Mouse (Mus musculus): Measurements from ENCODE around the gene P4ha2. TPM values are rescaled to one million over a fixed set of nuclear protein-coding genes. Genes with fewer than 3 reads are reported as not detected.

P4ha2 gene
- polyA plus RNA-seq, 1 experiment from 2014 or later: 17.3 TPM

DNA sequence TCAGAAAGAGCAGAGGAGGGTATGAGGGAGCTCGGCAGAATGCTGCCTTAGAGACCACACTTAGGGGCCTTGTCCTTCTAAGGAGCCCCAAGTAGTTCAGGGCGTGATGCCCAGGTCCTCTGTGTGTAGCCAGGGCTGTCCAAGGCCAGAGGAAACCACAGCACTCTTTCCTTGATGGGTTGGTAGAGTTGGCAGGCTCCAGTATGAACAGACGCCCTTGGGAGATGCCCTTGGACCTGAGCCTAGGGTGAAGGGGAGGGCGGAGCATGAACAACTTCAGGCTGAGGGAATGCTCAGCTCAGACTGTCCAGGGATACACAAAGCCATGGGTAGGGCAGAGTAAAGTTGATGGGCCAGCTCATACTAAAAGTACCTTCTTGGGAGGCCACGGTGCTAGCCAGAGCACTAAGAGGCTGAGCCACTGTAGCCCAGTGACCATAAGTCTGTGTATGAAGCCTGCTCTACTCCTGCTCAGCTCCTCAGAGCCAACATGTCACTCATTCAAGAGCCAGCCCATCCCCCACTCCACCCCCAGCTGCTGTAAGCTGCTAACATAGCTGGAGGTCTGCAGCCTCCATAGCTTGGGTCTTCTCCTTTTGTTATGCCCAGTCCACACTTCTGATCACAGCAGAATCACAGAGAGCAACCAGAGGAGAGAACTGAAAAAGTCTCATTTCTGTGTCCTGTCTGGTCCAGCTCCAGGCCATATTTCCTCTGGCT lies 28.0 kb upstream of the P4ha2 start:
- Histone ChIP-seq H3K4me2 (replicated peaks) (no peak overlapping the region), H3K27ac (no peak overlapping the region), H3K27me3 (replicated peaks) (no peaks in the 10 kb centered on the region; the same call in 1 of the 2 replicates), H3K4me3 (no peak overlapping the region), H3K9ac (no peak overlapping the region), H3K9me3 (no peaks in the 10 kb centered on the region), H3K36me3 (no peaks in the 10 kb centered on the region), H3K4me1 (peaks cover 13% of the 10 kb centered on the region)
- 88% methylated on average over 5 of the region's 5 CpGs for WGBS
- no peak for ATAC-seq (ENCODE audit: low FRiP score, low read depth)

DNA sequence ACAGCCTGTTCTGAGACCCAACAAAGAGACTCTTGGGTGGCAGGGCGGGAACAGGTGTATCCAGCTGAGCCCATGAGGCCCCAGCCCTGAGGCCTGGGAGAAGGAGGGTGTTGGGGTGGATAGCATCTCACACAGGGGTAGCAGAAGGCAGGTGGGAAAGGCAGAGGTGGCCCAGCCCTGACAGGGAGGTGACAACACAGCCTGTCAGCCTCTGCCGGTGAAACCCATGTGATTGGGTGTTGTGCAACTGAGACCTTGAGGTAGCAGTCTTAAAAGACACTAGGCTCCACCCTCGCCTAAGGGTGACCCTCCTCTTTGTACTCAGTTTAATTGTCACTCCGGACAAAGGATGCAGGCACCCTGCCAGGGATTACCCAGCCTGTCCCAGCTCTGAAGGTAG lies 26.6 kb upstream of the P4ha2 start:
- no peak for ATAC-seq (ENCODE audit: low FRiP score, low read depth)
- H3K9me3 ChIP-seq: no peaks in the 10 kb centered on the region
- H3K27ac ChIP-seq: no peak overlapping the region
- no peaks in the 10 kb centered on the region; the same call in 1 of the 2 replicates for H3K27me3 ChIP-seq (replicated peaks)
- no peak overlapping the region for H3K4me3 ChIP-seq
- H3K4me1 ChIP-seq: 0 out of 2 replicates have a peak, but pooled peaks cover 4% of the 10 kb centered on the region
- no peak overlapping the region for H3K9ac ChIP-seq
- 42% methylated on average over 4 of the region's 4 CpGs for WGBS
- H3K4me2 ChIP-seq (replicated peaks): no peak overlapping the region
- H3K36me3 ChIP-seq: no peaks in the 10 kb centered on the region

DNA sequence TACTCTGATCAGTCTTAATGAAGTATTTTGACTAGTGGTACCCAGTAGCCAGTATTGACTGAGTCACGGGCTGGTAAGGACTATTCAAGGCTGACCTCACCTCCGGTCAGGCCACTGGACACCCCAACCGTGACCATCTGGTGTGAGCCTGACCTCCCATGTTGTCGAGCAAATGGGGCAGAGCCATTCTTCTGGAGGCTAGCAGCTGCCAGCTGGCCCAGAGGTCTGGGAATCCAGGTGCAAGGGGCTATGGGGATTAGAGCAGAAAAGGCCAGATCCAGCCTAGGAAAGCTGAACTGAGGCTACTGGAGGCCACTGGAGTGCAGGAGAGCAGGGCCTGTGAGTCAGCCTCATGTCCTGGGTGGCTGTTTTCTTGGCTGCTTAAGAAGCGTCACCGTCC lies 24.5 kb upstream of the P4ha2 start:
- no peak overlapping the region for H3K4me3 ChIP-seq
- 76% methylated on average over 6 of the region's 6 CpGs for WGBS
- no peak overlapping the region for H3K27ac ChIP-seq
- no peak for ATAC-seq (ENCODE audit: low FRiP score, low read depth)
- no peaks in the 10 kb centered on the region for H3K9me3 ChIP-seq
- no peaks in the 10 kb centered on the region for H3K27me3 ChIP-seq (replicated peaks)
- no peaks in the 10 kb centered on the region for H3K4me1 ChIP-seq
- H3K36me3 ChIP-seq: no peaks in the 10 kb centered on the region
- no peak overlapping the region for H3K4me2 ChIP-seq (replicated peaks)
- no peak overlapping the region for H3K9ac ChIP-seq

DNA sequence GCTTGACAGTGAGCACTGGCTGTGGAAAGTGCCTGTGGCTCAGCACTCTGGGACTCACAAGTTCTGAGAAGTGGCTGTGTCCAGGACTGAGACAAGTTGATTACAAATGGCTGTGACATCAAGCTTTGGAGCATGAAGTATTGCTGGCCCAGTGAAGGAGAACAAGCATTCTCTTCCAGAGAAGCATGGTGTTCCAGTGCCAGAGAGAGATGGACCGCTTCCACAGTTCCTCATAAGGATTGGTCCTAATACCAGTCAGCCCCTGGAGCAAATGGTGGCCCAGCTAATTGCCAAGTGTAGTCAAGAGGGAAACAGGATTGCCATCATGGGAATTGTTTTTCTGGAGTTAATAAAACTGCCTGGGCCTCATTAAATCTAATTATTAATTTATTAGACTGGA lies 23.8 kb upstream of the P4ha2 start:
- WGBS: 87% methylated on average over 1 of the region's 1 CpGs

DNA sequence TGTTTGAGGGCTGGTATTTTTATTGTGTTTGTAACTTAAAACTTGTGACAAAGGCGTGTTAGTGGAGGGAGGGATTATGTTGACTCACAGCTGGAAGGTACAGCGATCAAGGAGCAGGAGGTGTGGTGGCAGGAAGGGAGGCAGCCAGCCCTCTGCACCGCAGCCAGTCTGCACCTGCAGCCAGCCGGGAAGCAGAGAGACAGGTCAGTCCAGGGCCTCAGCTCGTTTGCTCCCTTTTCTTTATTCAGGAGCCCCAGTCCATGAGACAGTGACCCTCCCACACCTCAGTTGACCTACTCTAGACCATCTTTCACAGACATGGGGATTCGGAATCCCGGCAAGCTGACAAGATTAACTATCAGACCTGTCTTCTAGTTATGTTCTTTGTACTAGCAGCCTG lies 19.5 kb upstream of the P4ha2 start:
- Histone ChIP-seq H3K4me2 (replicated peaks) (no peak overlapping the region), H3K9me3 (no peaks in the 10 kb centered on the region), H3K9ac (no peak overlapping the region), H3K27ac (no peak overlapping the region), H3K36me3 (no peaks in the 10 kb centered on the region), H3K4me1 (no peaks in the 10 kb centered on the region), H3K27me3 (replicated peaks) (no peaks in the 10 kb centered on the region), H3K4me3 (no peak overlapping the region)
- no peak for ATAC-seq (ENCODE audit: low FRiP score, low read depth)
- 36% methylated on average over 7 of the region's 7 CpGs for WGBS

More for the DNA sequence above, 23.8 kb upstream of the P4ha2 start:
- no peak overlapping the region for H3K4me2 ChIP-seq (replicated peaks)
- no peak overlapping the region for H3K9ac ChIP-seq
- H3K27ac ChIP-seq: no peak overlapping the region
- no peak for ATAC-seq (ENCODE audit: low FRiP score, low read depth)
- no peak overlapping the region for H3K4me3 ChIP-seq
- no peaks in the 10 kb centered on the region for H3K27me3 ChIP-seq (replicated peaks)
- H3K4me1 ChIP-seq: no peaks in the 10 kb centered on the region
- no peaks in the 10 kb centered on the region for H3K9me3 ChIP-seq
- no peaks in the 10 kb centered on the region for H3K36me3 ChIP-seq

DNA sequence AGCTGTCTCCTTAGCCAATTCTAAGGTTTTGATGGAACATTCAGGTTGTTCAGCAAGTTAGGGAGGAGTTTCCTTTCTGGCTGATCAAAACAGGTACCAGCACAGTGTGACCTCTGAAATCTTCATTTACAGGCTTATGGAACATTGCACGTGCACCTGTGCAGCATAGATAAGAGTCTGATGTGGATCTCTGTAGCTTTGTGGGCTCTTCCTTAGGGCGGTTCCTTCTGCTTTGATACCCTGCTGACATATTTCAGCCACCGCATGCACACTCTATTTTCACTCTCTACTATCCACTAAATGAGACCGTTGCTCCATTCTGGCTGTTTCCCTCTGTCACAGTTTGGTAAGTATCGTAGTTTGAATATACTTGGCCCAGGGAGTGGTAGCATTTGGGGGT lies 17.2 kb upstream of the P4ha2 start:
- Histone ChIP-seq H3K9me3 (no peaks in the 10 kb centered on the region), H3K4me2 (replicated peaks) (no peak overlapping the region), H3K27ac (no peak overlapping the region), H3K36me3 (no peaks in the 10 kb centered on the region), H3K4me3 (no peak overlapping the region), H3K4me1 (no peaks in the 10 kb centered on the region), H3K9ac (no peak overlapping the region), H3K27me3 (replicated peaks) (no peaks in the 10 kb centered on the region)
- no peak for ATAC-seq (ENCODE audit: low FRiP score, low read depth)
- 92% methylated on average over 5 of the region's 5 CpGs for WGBS

DNA sequence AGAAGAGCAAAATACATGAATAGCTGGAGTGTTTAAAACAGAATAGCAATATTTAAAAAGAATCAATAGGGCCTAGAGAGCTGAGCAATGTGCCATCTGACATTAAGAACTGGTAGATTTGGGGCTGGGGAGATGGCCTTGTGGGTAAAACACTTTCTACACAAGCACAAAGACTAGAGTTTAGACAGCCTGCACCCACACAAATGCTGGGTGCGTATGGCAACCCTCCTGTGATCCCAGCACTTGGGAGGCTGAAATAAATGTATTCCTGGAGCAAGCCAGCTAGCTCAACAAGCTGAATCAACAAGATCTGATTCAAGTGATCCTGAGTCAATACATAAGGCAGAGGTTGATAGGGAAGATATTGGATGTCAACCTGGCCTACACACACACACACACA lies 14.9 kb upstream of the P4ha2 start:
- no peaks in the 10 kb centered on the region for H3K27me3 ChIP-seq (replicated peaks)
- H3K27ac ChIP-seq: no peak overlapping the region
- no peak for ATAC-seq (ENCODE audit: low FRiP score, low read depth)
- 84% methylated on average over 1 of the region's 1 CpGs for WGBS
- H3K4me2 ChIP-seq (replicated peaks): no peak overlapping the region
- H3K9me3 ChIP-seq: no peaks in the 10 kb centered on the region
- H3K9ac ChIP-seq: no peak overlapping the region
- H3K4me1 ChIP-seq: no peaks in the 10 kb centered on the region
- no peaks in the 10 kb centered on the region for H3K36me3 ChIP-seq
- no peak overlapping the region for H3K4me3 ChIP-seq

DNA sequence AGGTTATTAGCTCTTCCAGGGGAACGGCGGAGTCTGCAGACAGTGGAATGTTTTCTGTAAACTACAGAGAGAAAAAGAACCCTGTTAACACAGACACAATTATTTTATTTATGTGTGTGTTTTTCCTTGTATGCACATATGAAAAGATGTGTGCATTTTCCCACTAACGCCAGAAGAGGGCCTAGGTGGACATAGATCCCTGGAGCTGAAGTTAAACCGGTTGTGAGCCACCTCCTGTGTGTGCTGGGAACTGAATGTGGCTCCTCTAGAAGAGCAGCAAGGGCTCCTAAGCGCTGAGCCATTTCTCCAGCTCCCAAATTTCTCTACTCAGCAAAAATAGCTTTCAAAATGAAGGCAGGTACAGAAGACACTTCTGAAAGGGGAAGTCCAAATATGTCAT lies 14.1 kb upstream of the P4ha2 start:
- Histone ChIP-seq H3K4me1 (no peaks in the 10 kb centered on the region), H3K27me3 (replicated peaks) (no peaks in the 10 kb centered on the region), H3K4me3 (no peak overlapping the region), H3K4me2 (replicated peaks) (no peak overlapping the region), H3K27ac (no peak overlapping the region), H3K36me3 (no peaks in the 10 kb centered on the region), H3K9me3 (no peaks in the 10 kb centered on the region), H3K9ac (no peak overlapping the region)
- ATAC-seq (ENCODE audit: low FRiP score, low read depth): no peak
- WGBS: 64% methylated on average over 5 of the region's 5 CpGs

DNA sequence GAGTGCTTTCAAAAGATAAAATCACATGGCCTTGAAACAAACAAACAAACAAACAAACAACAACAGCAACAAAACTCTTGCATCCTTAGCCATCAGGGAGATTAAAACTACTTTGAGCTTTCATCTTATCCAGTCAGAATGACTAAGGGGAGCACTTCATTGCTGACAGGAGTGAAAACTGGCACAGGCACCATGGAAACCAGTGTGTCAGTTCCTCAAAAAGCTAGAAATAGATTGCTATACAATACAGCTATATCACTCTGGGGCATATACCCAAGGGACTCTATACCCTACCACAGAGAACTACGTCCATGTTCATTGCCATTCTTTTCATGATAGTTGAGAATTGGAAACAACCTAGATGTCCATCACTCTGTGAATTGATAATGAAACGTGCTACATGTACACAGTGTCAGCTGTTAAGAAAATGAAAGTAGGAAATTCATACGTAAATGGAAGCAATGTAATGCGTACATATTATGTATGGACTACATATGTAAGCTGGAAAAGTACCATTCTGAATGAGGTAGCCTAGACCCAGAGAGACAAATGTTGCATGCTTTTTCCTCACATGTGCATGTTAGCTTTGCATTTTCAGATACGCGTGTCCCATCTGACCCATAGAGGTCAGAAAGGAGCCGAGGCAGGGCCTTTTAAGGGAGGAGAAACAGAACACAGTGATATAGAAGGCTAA lies 11.5 kb upstream of the P4ha2 start:
- H3K36me3 ChIP-seq: no peaks in the 10 kb centered on the region
- no peaks in the 10 kb centered on the region for H3K9me3 ChIP-seq
- H3K4me2 ChIP-seq (replicated peaks): no peak overlapping the region
- H3K9ac ChIP-seq: no peak overlapping the region
- H3K4me1 ChIP-seq: no peaks in the 10 kb centered on the region
- no peak overlapping the region for H3K27ac ChIP-seq
- WGBS: 81% methylated on average over 7 of the region's 7 CpGs
- no peak for ATAC-seq (ENCODE audit: low FRiP score, low read depth)
- H3K27me3 ChIP-seq (replicated peaks): no peaks in the 10 kb centered on the region
- no peak overlapping the region for H3K4me3 ChIP-seq

DNA sequence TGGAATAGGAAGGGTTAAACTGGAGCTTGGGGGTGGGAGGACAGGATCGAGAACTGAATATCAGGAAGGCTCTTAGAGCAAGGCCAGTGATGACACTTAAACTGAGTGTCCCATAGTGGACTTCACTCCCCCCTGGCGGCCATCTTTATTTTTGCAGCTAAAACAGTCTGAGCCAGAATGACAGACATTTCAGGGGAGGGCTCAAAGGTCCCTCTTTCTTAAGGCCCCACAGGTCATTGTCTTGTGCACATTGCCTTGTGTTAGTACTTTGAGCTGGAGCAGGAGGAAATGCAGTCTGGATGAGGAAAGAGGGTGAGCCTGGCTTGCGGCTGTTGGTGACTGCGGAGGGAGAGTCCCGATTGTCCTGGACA lies 11.0 kb upstream of the P4ha2 start:
- no peak overlapping the region for H3K4me3 ChIP-seq
- 53% methylated on average over 5 of the region's 5 CpGs for WGBS
- H3K4me2 ChIP-seq (replicated peaks): no peak overlapping the region
- no peaks in the 10 kb centered on the region for H3K36me3 ChIP-seq
- no peak overlapping the region for H3K9ac ChIP-seq
- H3K9me3 ChIP-seq: no peaks in the 10 kb centered on the region
- no peak overlapping the region for H3K27ac ChIP-seq
- ATAC-seq (ENCODE audit: low FRiP score, low read depth): no peak
- H3K4me1 ChIP-seq: no peaks in the 10 kb centered on the region
- no peaks in the 10 kb centered on the region for H3K27me3 ChIP-seq (replicated peaks)

DNA sequence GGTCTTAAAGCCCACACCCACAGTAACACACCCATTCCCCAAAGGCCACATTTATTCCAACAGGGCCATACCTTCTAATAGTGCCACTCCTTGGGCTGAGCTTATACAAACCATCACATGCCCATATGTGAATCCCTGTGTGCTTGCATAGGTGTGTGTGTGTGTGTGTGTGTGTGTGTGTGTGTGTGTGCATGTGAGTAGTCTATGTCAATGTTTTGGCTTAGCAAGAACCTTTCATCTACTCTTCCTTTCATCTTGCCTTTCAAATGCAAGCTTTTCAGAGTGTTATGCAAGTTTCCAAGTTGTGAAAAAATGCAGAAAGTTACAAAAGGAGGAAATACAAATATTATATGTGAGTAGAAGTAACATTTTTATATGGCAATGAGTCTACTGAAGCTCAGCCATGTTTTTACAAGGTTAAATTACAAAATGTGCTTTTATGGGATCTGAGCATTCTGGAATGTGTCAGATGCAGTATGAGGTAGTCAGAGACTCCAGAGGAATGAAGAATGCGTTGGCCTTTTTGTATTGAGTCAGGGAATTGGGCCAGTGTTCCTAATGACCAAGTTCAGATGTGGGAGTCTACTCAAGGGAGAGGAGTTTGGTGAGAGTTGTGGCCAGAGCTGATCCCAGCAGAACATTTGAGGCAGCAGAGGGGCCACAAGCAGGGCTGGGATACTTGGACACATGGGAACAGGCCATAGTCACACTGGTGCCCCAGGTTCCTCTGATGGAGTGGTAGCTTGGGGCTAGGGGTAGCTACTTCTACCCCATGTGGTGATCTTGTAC lies 9.6 kb upstream of the P4ha2 start:
- Histone ChIP-seq H3K4me1 (no peaks in the 10 kb centered on the region), H3K27ac (no peak overlapping the region), H3K36me3 (no peaks in the 10 kb centered on the region), H3K4me2 (replicated peaks) (no peak overlapping the region), H3K9ac (no peak overlapping the region), H3K9me3 (no peaks in the 10 kb centered on the region), H3K27me3 (replicated peaks) (no peaks in the 10 kb centered on the region), H3K4me3 (no peak overlapping the region)
- no peak for ATAC-seq (ENCODE audit: low FRiP score, low read depth)
- 84% methylated on average over 1 of the region's 1 CpGs for WGBS

DNA sequence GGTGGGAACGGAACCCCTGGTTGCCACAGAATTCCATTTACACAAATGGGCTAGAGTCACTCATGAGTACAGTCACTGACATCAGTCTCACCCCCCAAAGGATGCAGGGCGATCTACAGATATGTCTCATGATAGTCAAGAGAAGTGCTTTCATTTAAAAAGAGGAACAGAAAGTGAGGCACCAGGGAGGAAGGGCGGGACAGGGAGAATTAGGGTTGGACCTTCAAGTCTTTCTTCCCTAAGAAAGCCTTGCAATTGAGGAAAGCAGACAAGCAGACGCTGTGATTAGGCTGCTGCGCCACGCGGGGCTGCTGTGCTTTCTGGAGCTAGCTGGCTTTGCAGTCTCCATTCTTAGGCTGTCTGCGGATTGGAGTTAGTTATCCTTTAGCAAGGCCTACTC lies 8.2 kb upstream of the P4ha2 start:
- no peak for ATAC-seq (ENCODE audit: low FRiP score, low read depth)
- H3K9ac ChIP-seq: no peak overlapping the region
- H3K4me3 ChIP-seq: no peak overlapping the region
- no peaks in the 10 kb centered on the region for H3K36me3 ChIP-seq
- WGBS: 59% methylated on average over 8 of the region's 8 CpGs
- no peak overlapping the region for H3K4me2 ChIP-seq (replicated peaks)
- no peaks in the 10 kb centered on the region for H3K9me3 ChIP-seq
- H3K27ac ChIP-seq: no peak overlapping the region
- H3K27me3 ChIP-seq (replicated peaks): no peaks in the 10 kb centered on the region
- no peaks in the 10 kb centered on the region for H3K4me1 ChIP-seq
